Mouse (Mus musculus) ES-E14 (cell line): Measurements from ENCODE around the gene Hap1. TPM values are rescaled to one million over a fixed set of nuclear protein-coding genes. Genes with fewer than 3 reads are reported as not detected.

ENCODE experiments used
- DNase-seq: peaks from one replicate; pipeline ENCODE4 v3.0.0-alpha.2; 2013; ENCODE audit warnings: low read depth, low spot score
- H3K27ac ChIP-seq: 2 replicates; pipeline ENCODE4 v1.5.1; 2012; ENCODE audit warnings: low read depth, mild to moderate bottlenecking, low read length, moderate library complexity, mixed read lengths; ENCODE audit not compliant: poor library complexity, insufficient read depth, severe bottlenecking
- H3K36me3 ChIP-seq: 2 replicates; pipeline ENCODE4 v1.6.1; 2012; ENCODE audit warnings: mild to moderate bottlenecking, low read length, moderate library complexity, mixed read lengths; ENCODE audit not compliant: control insufficient read depth, poor library complexity, insufficient read depth, severe bottlenecking
- H3K4me1 ChIP-seq, 2 experiments: fragments of 150-350 bp in 1 of 2; sonication (generic) in 1 of 2; 2 replicates each; pipeline ENCODE4 v1.6.1; 2012; ENCODE audit warnings: low read length in 2 of 2, mild to moderate bottlenecking in 1 of 2, mixed read lengths in 1 of 2; ENCODE audit not compliant: control insufficient read depth in 2 of 2, insufficient read depth in 2 of 2, poor library complexity in 1 of 2
- H3K4me3 ChIP-seq, 2 experiments: fragments of 150-350 bp in 1 of 2; sonication (generic) in 1 of 2; 2 replicates each; pipeline ENCODE4 v1.5.1; 2012; ENCODE audit warnings: low read length in 2 of 2, low read depth in 1 of 2, mild to moderate bottlenecking in 1 of 2, mixed read lengths in 1 of 2; ENCODE audit not compliant: insufficient read depth in 1 of 2, poor library complexity in 1 of 2, severe bottlenecking in 1 of 2
- H3K9ac ChIP-seq: 2 replicates; pipeline ENCODE4 v1.6.1; 2012; ENCODE audit warnings: low read depth, mild to moderate bottlenecking, low read length, mixed read lengths; ENCODE audit not compliant: poor library complexity, insufficient read depth, severe bottlenecking
- H3K9me3 ChIP-seq: fragments of 150-350 bp; sonication (generic); 2 replicates; pipeline ENCODE4 v1.6.1; 2012; ENCODE audit warnings: low read depth, mild to moderate bottlenecking, low read length; ENCODE audit not compliant: control insufficient read depth, insufficient read depth
- CHD2 ChIP-seq: IDR thresholded peaks from 2 replicates; pipeline ENCODE4 v1.6.1; 2014; ENCODE audit warnings: mild to moderate bottlenecking, low read depth, low read length, inconsistent platforms
- HCFC1 ChIP-seq: IDR thresholded peaks from 2 replicates; pipeline ENCODE4 v1.6.1; 2012; ENCODE audit warnings: low read length, inconsistent platforms, borderline replicate concordance; ENCODE audit not compliant: insufficient read depth
- MAFK ChIP-seq: IDR thresholded peaks from 2 replicates; pipeline ENCODE4 v1.6.1; 2014; ENCODE audit warnings: mild to moderate bottlenecking, low read depth, low read length, inconsistent platforms; ENCODE audit not compliant: insufficient read depth
- ZC3H11A ChIP-seq: IDR thresholded peaks from 2 replicates; pipeline ENCODE4 v1.6.1; 2012; ENCODE audit warnings: low read depth, mild to moderate bottlenecking, inconsistent platforms, low read length, borderline replicate concordance
- ZNF384 ChIP-seq: IDR thresholded peaks from 2 replicates; pipeline ENCODE4 v1.6.1; 2012; ENCODE audit warnings: low read depth, low read length, inconsistent platforms
- in situ Hi-C, 2 experiments: fragments of 600-800 bp; cut with MboI; formaldehyde crosslinking; loops; one replicate each; pipeline ENCODE4 v1.15.1; 2025; ENCODE audit warnings: low sequenced_read_pairs in 2 of 2, inconsistent platforms in 1 of 2; ENCODE audit not compliant: unreplicated experiment in 2 of 2
- total RNA-seq: library from RNA; depleted of rRNA; stranded (reverse); fragments of 300-350 nt; gene quantifications from 2 replicates; pipeline ENCODE4 v1.2.3, GENCODE M21; 2012

Hap1 gene
- total RNA-seq, 1 experiment = 21.4 TPM

- H3K9ac ChIP-seq = no peak overlapping the region
- H3K4me3 ChIP-seq = no peak overlapping the region
- DNase-seq = no peak
- H3K9me3 ChIP-seq = no peaks in the 10 kb centered on the region
- no peak overlapping the region for H3K27ac ChIP-seq
- H3K36me3 ChIP-seq = no peaks in the 10 kb centered on the region
- H3K4me1 ChIP-seq = peaks cover 0 to 6% of the 10 kb centered on the region in 2 experiments; a peak in 2 of 4 replicates
- in situ Hi-C loops = no loop called here
- no peak for TF ChIP-seq MAFK
- TF ChIP-seq ZNF384 = no peak
- no peak for TF ChIP-seq ZC3H11A
- TF ChIP-seq CHD2 = no peak
- no peak for TF ChIP-seq HCFC1
Observed at GRCm38 (mm10) chr11:100327761-100328160, 28.2 kb downstream of the Hap1 start.

DNA sequence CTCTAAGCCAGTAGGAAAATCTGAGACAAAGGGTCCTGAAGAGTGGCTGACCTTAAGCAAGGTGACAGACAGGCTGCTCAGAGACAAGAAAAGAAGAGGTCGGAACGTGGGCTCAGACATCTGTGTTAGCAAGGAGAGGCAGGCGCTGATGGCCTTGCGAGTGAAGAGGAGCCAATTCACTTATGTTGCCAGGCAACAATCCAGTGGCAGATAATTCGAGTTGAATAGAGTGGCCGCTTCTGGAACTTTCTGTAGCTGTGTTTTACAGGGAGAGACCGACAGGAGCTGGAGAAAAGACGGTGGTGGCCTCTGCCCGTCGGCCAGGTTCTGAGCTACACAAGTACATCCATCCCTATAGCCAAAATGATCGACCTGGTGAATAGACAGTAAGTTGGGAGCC, 28.6 kb downstream of the Hap1 start:
- Histone ChIP-seq H3K9ac (no peak overlapping the region), H3K4me3 (no peak overlapping the region), H3K27ac (no peak overlapping the region), H3K9me3 (no peaks in the 10 kb centered on the region), H3K36me3 (peaks cover 2% of the 10 kb centered on the region; the same call in 1 of the 2 replicates), H3K4me1 (peaks cover 0 to 6% of the 10 kb centered on the region in 2 experiments; a peak in 2 of 4 replicates)
- no peak for DNase-seq
- in situ Hi-C loops = no loop called here
- TF ChIP-seq CHD2 (no peak), ZC3H11A (no peak), ZNF384 (no peak), HCFC1 (no peak), MAFK (no peak)

DNA sequence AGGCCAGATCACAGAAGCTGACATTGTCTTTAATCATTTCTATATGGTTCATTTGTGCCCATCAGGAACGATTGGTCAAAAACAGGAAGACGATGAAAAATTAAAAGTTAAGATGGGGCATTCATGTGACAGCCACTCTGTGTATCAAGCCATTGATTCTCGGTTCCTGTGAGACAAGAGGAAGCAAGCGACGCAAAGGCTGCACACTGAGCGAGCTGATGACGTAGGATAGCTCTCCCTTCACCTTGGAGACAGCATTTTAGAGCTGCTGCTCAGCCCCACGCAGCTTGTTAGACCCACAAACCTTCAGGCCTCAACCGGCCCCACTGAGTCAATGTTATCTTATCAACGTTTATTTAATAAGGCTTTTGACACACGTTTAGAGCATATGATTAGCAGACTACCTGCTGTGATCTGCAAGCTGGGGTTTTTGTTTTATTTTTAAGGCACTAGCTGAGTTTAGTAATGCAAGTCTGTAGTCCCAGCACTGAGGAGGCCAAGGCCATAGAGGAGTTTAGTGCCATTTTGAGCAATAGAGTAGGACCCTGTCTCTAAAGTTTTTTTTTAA, 30.8 kb downstream of the Hap1 start:
- in situ Hi-C loops = no loop called here
- TF ChIP-seq ZNF384 (no peak), MAFK (no peak), HCFC1 (no peak), CHD2 (no peak), ZC3H11A (no peak)
- peaks cover 20% of the 10 kb centered on the region for H3K36me3 ChIP-seq
- no peak for DNase-seq
- H3K9ac ChIP-seq = no peak overlapping the region
- H3K9me3 ChIP-seq = no peaks in the 10 kb centered on the region
- H3K4me1 ChIP-seq = peaks cover 0 to 1% of the 10 kb centered on the region in 2 experiments; a peak in 2 of 4 replicates
- no peak overlapping the region for H3K4me3 ChIP-seq
- H3K27ac ChIP-seq = no peak overlapping the region

- peaks cover 20% of the 10 kb centered on the region for H3K36me3 ChIP-seq
- TF ChIP-seq ZNF384 (no peak), MAFK (no peak), CHD2 (no peak), ZC3H11A (no peak), HCFC1 (no peak)
- no peak overlapping the region for H3K27ac ChIP-seq
- in situ Hi-C loops = no loop called here
- H3K9me3 ChIP-seq = no peaks in the 10 kb centered on the region
- DNase-seq = peak; percentile 92
- no peak overlapping the region for H3K9ac ChIP-seq
- H3K4me1 ChIP-seq = peaks cover 0 to under 1% of the 10 kb centered on the region in 2 experiments; a peak in 1 of 4 replicates
- H3K4me3 ChIP-seq = no peak overlapping the region
Observed at GRCm38 (mm10) chr11:100323578-100323977, 32.4 kb downstream of the Hap1 start.
